Mouse (Mus musculus): ENCODE data around the gene Orc5. TPM values are rescaled to one million over a fixed set of nuclear protein-coding genes. Genes with fewer than 3 reads are reported as not detected.
"Not testable (repeated sequence)": the region's sequence is repeated elsewhere in the genome, so short reads cannot be mapped to it uniquely, and the experiment has no call there.

The Orc5 gene
- polyA plus RNA-seq, 1 experiment from 2014 or later, result 40.1 TPM

GRCm38 (mm10) chr5:22485764-22486163, 64.5 kb downstream of the Orc5 start:
- Histone ChIP-seq H3K4me2 (replicated peaks; ENCODE audit: low read depth, low read length) (no peak overlapping the region), H3K4me1 (ENCODE audit: control insufficient read depth, insufficient read depth, low read length) (no peaks in the 10 kb centered on the region), H3K27ac (ENCODE audit: low read length) (no peak overlapping the region), H3K36me3 (ENCODE audit: control insufficient read depth, insufficient read depth, low read length) (peaks cover 4% of the 10 kb centered on the region; the same call in 1 of the 2 replicates), H3K4me3 (ENCODE audit: low read depth, low read length) (no peak overlapping the region), H3K9me3 (ENCODE audit: control insufficient read depth, low read depth, low read length) (no peaks in the 10 kb centered on the region), H3K27me3 (ENCODE audit: control insufficient read depth, insufficient read depth, low read length) (no peaks in the 10 kb centered on the region), H3K9ac (replicated peaks; ENCODE audit: low read depth, low read length) (no peak overlapping the region)
- ATAC-seq (ENCODE audit: insufficient number of reproducible peaks, insufficient read depth, low FRiP score, low read depth), result no peak
- WGBS, result 72% methylated on average over 1 of the region's 1 CpGs

GRCm38 (mm10) chr5:22482567-22482966, 67.7 kb downstream of the Orc5 start:
- no peak overlapping the region for H3K4me3 ChIP-seq (ENCODE audit: low read depth, low read length)
- H3K4me2 ChIP-seq (replicated peaks; ENCODE audit: low read depth, low read length), result no peak overlapping the region
- H3K27ac ChIP-seq (ENCODE audit: low read length), result no peak overlapping the region
- no peaks in the 10 kb centered on the region for H3K27me3 ChIP-seq (ENCODE audit: control insufficient read depth, insufficient read depth, low read length)
- H3K4me1 ChIP-seq (ENCODE audit: control insufficient read depth, insufficient read depth, low read length), result no peaks in the 10 kb centered on the region
- ATAC-seq (ENCODE audit: insufficient number of reproducible peaks, insufficient read depth, low FRiP score, low read depth), result no peak
- no peaks in the 10 kb centered on the region for H3K9me3 ChIP-seq (ENCODE audit: control insufficient read depth, low read depth, low read length)
- H3K36me3 ChIP-seq (ENCODE audit: control insufficient read depth, insufficient read depth, low read length), result peaks cover 4% of the 10 kb centered on the region; the same call in 1 of the 2 replicates
- no peak overlapping the region for H3K9ac ChIP-seq (replicated peaks; ENCODE audit: low read depth, low read length)
- WGBS, result 87% methylated on average over 5 of the region's 5 CpGs

GRCm38 (mm10) chr5:22472445-22472844, 77.8 kb downstream of the Orc5 start:
- H3K36me3 ChIP-seq (ENCODE audit: control insufficient read depth, insufficient read depth, low read length); H3K9ac ChIP-seq (replicated peaks; ENCODE audit: low read depth, low read length); H3K27ac ChIP-seq (ENCODE audit: low read length); H3K4me2 ChIP-seq (replicated peaks; ENCODE audit: low read depth, low read length); H3K4me3 ChIP-seq (ENCODE audit: low read depth, low read length); ATAC-seq (ENCODE audit: insufficient number of reproducible peaks, insufficient read depth, low FRiP score, low read depth); H3K27me3 ChIP-seq (ENCODE audit: control insufficient read depth, insufficient read depth, low read length); H3K9me3 ChIP-seq (ENCODE audit: control insufficient read depth, low read depth, low read length); H3K4me1 ChIP-seq (ENCODE audit: control insufficient read depth, insufficient read depth, low read length): not testable (repeated sequence)
- whole genome bisulfite sequencing, result 94% methylated on average over 5 of the region's 11 CpGs

- no peaks in the 10 kb centered on the region for H3K27me3 ChIP-seq (ENCODE audit: control insufficient read depth, insufficient read depth, low read length)
- H3K27ac ChIP-seq (ENCODE audit: low read length), result no peak overlapping the region
- no peak overlapping the region for H3K4me2 ChIP-seq (replicated peaks; ENCODE audit: low read depth, low read length)
- H3K36me3 ChIP-seq (ENCODE audit: control insufficient read depth, insufficient read depth, low read length), result no peaks in the 10 kb centered on the region
- ATAC-seq (ENCODE audit: insufficient number of reproducible peaks, insufficient read depth, low FRiP score, low read depth), result no peak
- no peak overlapping the region for H3K4me3 ChIP-seq (ENCODE audit: low read depth, low read length)
- H3K4me1 ChIP-seq (ENCODE audit: control insufficient read depth, insufficient read depth, low read length), result no peaks in the 10 kb centered on the region
- H3K9ac ChIP-seq (replicated peaks; ENCODE audit: low read depth, low read length), result no peak overlapping the region
- 78% methylated on average over 4 of the region's 4 CpGs for WGBS
- no peaks in the 10 kb centered on the region for H3K9me3 ChIP-seq (ENCODE audit: control insufficient read depth, low read depth, low read length)
Measured at GRCm38 (mm10) chr5:22471243-22471642, 79.0 kb downstream of the Orc5 start.

- no peaks in the 10 kb centered on the region for H3K4me1 ChIP-seq (ENCODE audit: control insufficient read depth, insufficient read depth, low read length)
- no peaks in the 10 kb centered on the region for H3K9me3 ChIP-seq (ENCODE audit: control insufficient read depth, low read depth, low read length)
- H3K4me3 ChIP-seq (ENCODE audit: low read depth, low read length), result no peak overlapping the region
- 70% methylated on average over 15 of the region's 15 CpGs for WGBS
- H3K36me3 ChIP-seq (ENCODE audit: control insufficient read depth, insufficient read depth, low read length), result no peaks in the 10 kb centered on the region
- H3K27ac ChIP-seq (ENCODE audit: low read length), result no peak overlapping the region
- no peak for ATAC-seq (ENCODE audit: insufficient number of reproducible peaks, insufficient read depth, low FRiP score, low read depth)
- H3K9ac ChIP-seq (replicated peaks; ENCODE audit: low read depth, low read length), result no peak overlapping the region
- H3K4me2 ChIP-seq (replicated peaks; ENCODE audit: low read depth, low read length), result no peak overlapping the region
- no peaks in the 10 kb centered on the region for H3K27me3 ChIP-seq (ENCODE audit: control insufficient read depth, insufficient read depth, low read length)
Measured at GRCm38 (mm10) chr5:22452871-22453661, 97.2 kb downstream of the Orc5 start.

- no peaks in the 10 kb centered on the region for H3K36me3 ChIP-seq (ENCODE audit: control insufficient read depth, insufficient read depth, low read length)
- no peak overlapping the region for H3K9ac ChIP-seq (replicated peaks; ENCODE audit: low read depth, low read length)
- ATAC-seq (ENCODE audit: insufficient number of reproducible peaks, insufficient read depth, low FRiP score, low read depth), result no peak
- no peaks in the 10 kb centered on the region for H3K27me3 ChIP-seq (ENCODE audit: control insufficient read depth, insufficient read depth, low read length)
- H3K4me1 ChIP-seq (ENCODE audit: control insufficient read depth, insufficient read depth, low read length), result no peaks in the 10 kb centered on the region
- H3K27ac ChIP-seq (ENCODE audit: low read length), result no peak overlapping the region
- H3K4me2 ChIP-seq (replicated peaks; ENCODE audit: low read depth, low read length), result no peak overlapping the region
- no peaks in the 10 kb centered on the region for H3K9me3 ChIP-seq (ENCODE audit: control insufficient read depth, low read depth, low read length)
- 84% methylated on average over 9 of the region's 9 CpGs for WGBS
- H3K4me3 ChIP-seq (ENCODE audit: low read depth, low read length), result no peak overlapping the region
Measured at GRCm38 (mm10) chr5:22452452-22452851, 97.8 kb downstream of the Orc5 start.

GRCm38 (mm10) chr5:22451764-22452163, 98.5 kb downstream of the Orc5 start:
- Histone ChIP-seq H3K27ac (ENCODE audit: low read length) (no peak overlapping the region), H3K36me3 (ENCODE audit: control insufficient read depth, insufficient read depth, low read length) (no peaks in the 10 kb centered on the region), H3K9me3 (ENCODE audit: control insufficient read depth, low read depth, low read length) (no peaks in the 10 kb centered on the region), H3K4me1 (ENCODE audit: control insufficient read depth, insufficient read depth, low read length) (no peaks in the 10 kb centered on the region), H3K4me3 (ENCODE audit: low read depth, low read length) (no peak overlapping the region), H3K27me3 (ENCODE audit: control insufficient read depth, insufficient read depth, low read length) (no peaks in the 10 kb centered on the region), H3K4me2 (replicated peaks; ENCODE audit: low read depth, low read length) (no peak overlapping the region), H3K9ac (replicated peaks; ENCODE audit: low read depth, low read length) (no peak overlapping the region)
- WGBS, result 68% methylated on average over 3 of the region's 3 CpGs
- ATAC-seq (ENCODE audit: insufficient number of reproducible peaks, insufficient read depth, low FRiP score, low read depth), result no peak

GRCm38 (mm10) chr5:22449492-22449891, 100.7 kb downstream of the Orc5 start:
- H3K4me2 ChIP-seq (replicated peaks; ENCODE audit: low read depth, low read length), result no peak overlapping the region
- H3K9me3 ChIP-seq (ENCODE audit: control insufficient read depth, low read depth, low read length), result no peaks in the 10 kb centered on the region
- H3K9ac ChIP-seq (replicated peaks; ENCODE audit: low read depth, low read length), result no peak overlapping the region
- no peaks in the 10 kb centered on the region for H3K36me3 ChIP-seq (ENCODE audit: control insufficient read depth, insufficient read depth, low read length)
- 70% methylated on average over 3 of the region's 3 CpGs for WGBS
- no peak overlapping the region for H3K4me3 ChIP-seq (ENCODE audit: low read depth, low read length)
- H3K4me1 ChIP-seq (ENCODE audit: control insufficient read depth, insufficient read depth, low read length), result no peaks in the 10 kb centered on the region
- no peak overlapping the region for H3K27ac ChIP-seq (ENCODE audit: low read length)
- no peak for ATAC-seq (ENCODE audit: insufficient number of reproducible peaks, insufficient read depth, low FRiP score, low read depth)
- H3K27me3 ChIP-seq (ENCODE audit: control insufficient read depth, insufficient read depth, low read length), result no peaks in the 10 kb centered on the region

All from stomach, embryonic 14.5 days (tissue).